Mouse (Mus musculus) spleen, adult 18-20 months (tissue): Measurements from ENCODE around the gene Gm5475.

Experiments used
- DNase-seq, 2 experiments: peaks; one replicate each; pipeline ENCODE4 v3.0.0; 2022; ENCODE audit warnings: mixed read lengths in 2 of 2

Gm5475 gene

GRCm38 (mm10) chr15:100451245-100451644 is 29.3 kb downstream of the Gm5475 start:
- DNase-seq: no peak

GRCm38 (mm10) chr15:100452486-100452885 is 30.5 kb downstream of the Gm5475 start:
- DNase-seq: no peak

- no peak for DNase-seq
Observed at GRCm38 (mm10) chr15:100456356-100456991, 34.5 kb downstream of the Gm5475 start.

- peak; percentile 47 to 74 for DNase-seq
Observed at GRCm38 (mm10) chr15:100457340-100457739, 35.4 kb downstream of the Gm5475 start.

- peak in 1 of 2 experiments; percentile 51 for DNase-seq
Observed at GRCm38 (mm10) chr15:100458055-100458454, 36.1 kb downstream of the Gm5475 start.

- peak in 1 of 2 experiments; percentile 48 for DNase-seq
Observed at GRCm38 (mm10) chr15:100460942-100461341, 39.0 kb downstream of the Gm5475 start.

- DNase-seq: no peak
Observed at GRCm38 (mm10) chr15:100461646-100462045, 39.7 kb downstream of the Gm5475 start.

GRCm38 (mm10) chr15:100462086-100462485 is 40.1 kb downstream of the Gm5475 start:
- no peak for DNase-seq

- peak; percentile 34 to 73 for DNase-seq
Observed at GRCm38 (mm10) chr15:100463712-100464111, 41.8 kb downstream of the Gm5475 start.

- no peak for DNase-seq
Observed at GRCm38 (mm10) chr15:100465432-100465831, 43.5 kb downstream of the Gm5475 start.

- no peak for DNase-seq
Observed at GRCm38 (mm10) chr15:100467738-100468137, 45.8 kb downstream of the Gm5475 start.

GRCm38 (mm10) chr15:100468295-100469188 is 46.6 kb downstream of the Gm5475 start, which contains the start of gene Letmd1:
Gene Letmd1 (plus strand): TSS chr15:100469023.
- DNase-seq: peak; percentile 82

- no peak for DNase-seq
Observed at GRCm38 (mm10) chr15:100469189-100469545, 47.2 kb downstream of the Gm5475 start.

GRCm38 (mm10) chr15:100470037-100470436 is 48.1 kb downstream of the Gm5475 start:
- no peak for DNase-seq

GRCm38 (mm10) chr15:100473926-100474503 is 52.1 kb downstream of the Gm5475 start:
- DNase-seq: no peak
